Mouse (Mus musculus) liver, embryonic 14 days (tissue): ENCODE data around the gene Gm3233. TPM values are rescaled to one million over a fixed set of nuclear protein-coding genes. Genes with fewer than 3 reads are reported as not detected.

ENCODE experiments used
- polyA plus RNA-seq: library from polyadenylated mRNA; depleted of rRNA; stranded (reverse); fragments of >200 nt; gene quantifications from 2 replicates; pipeline ENCODE4 v1.2.3, GENCODE M21; 2012; rRNA removed

The Gm3233 gene
- not detected in 2 replicates for polyA plus RNA-seq

GRCm38 (mm10) chr10:77759582-77759981 is at the start of gene Gm3233:
TSS of gene Gm3233 (minus strand) at chr10:77759682.

GRCm38 (mm10) chr10:77798921-77799508 is 39.5 kb upstream of the Gm3233 start, which contains the start of gene Gm19668:
TSS of gene Gm19668 (minus strand) at chr10:77799133.

GRCm38 (mm10) chr10:77794976-77795375 is 35.5 kb upstream of the Gm3233 start, which contains the start of gene Gm9639:
TSS of gene Gm9639 (minus strand) at chr10:77795076.

GRCm38 (mm10) chr10:77787876-77788275 is 28.4 kb upstream of the Gm3233 start, which contains the start of gene Gm7137:
TSS of gene Gm7137 (minus strand) at chr10:77788200.

GRCm38 (mm10) chr10:77782442-77782841 is 23.0 kb upstream of the Gm3233 start, which contains the start of gene Gm3250:
TSS of gene Gm3250 (minus strand) at chr10:77782542.

GRCm38 (mm10) chr10:77776844-77777243 is 17.4 kb upstream of the Gm3233 start, which contains the start of gene Gm7138:
TSS of gene Gm7138 (minus strand) at chr10:77776944.

GRCm38 (mm10) chr10:77771225-77771624 is 11.7 kb upstream of the Gm3233 start, which contains the start of gene Gm3238:
TSS of gene Gm3238 (minus strand) at chr10:77771325.

GRCm38 (mm10) chr10:77751254-77751653 is 8.2 kb downstream of the Gm3233 start, which contains the start of gene Gm9736:
TSS of gene Gm9736 (minus strand) at chr10:77751354.

GRCm38 (mm10) chr10:77741924-77742688 is 17.4 kb downstream of the Gm3233 start, which contains the start of gene Gm18596:
TSS of gene Gm18596 (minus strand) at chr10:77742638.

GRCm38 (mm10) chr10:77726186-77726585 is 33.3 kb downstream of the Gm3233 start, which contains the start of gene Gm10100:
TSS of gene Gm10100 (plus strand) at chr10:77726486.

GRCm38 (mm10) chr10:77720299-77720698 is 39.2 kb downstream of the Gm3233 start, which contains the start of gene Krtap12-1:
TSS of gene Krtap12-1 (plus strand) at chr10:77720599.

GRCm38 (mm10) chr10:77715507-77715906 is 44.0 kb downstream of the Gm3233 start, which contains the start of gene Gm10142:
TSS of gene Gm10142 (plus strand) at chr10:77715807.

GRCm38 (mm10) chr10:77711157-77711556 is 48.3 kb downstream of the Gm3233 start, which contains the start of gene Gm10024:
TSS of gene Gm10024 (plus strand) at chr10:77711457.

Other genes with a start within 250 kb of the Gm3233 start
- 12.7 and 15.4 TPM in 2 replicates for gene Fam207a, start 243.9 kb downstream of the Gm3233 start, polyA plus RNA-seq
- 7.4 and 9.6 TPM in 2 replicates for gene Itgb2, start 229.4 kb downstream of the Gm3233 start, polyA plus RNA-seq
- 38.1 and 43.6 TPM in 2 replicates for gene Pttg1ip, start 178.0 kb downstream of the Gm3233 start, polyA plus RNA-seq
- 99.8 and 106 TPM in 2 replicates for gene Sumo3, start 153.6 kb downstream of the Gm3233 start, polyA plus RNA-seq
- gene Gm49325, start 153.5 kb downstream of the Gm3233 start, polyA plus RNA-seq, result 0.09 and 0.12 TPM in 2 replicates
- 19.0 and 20.8 TPM in 2 replicates for gene Ube2g2, start 137.4 kb downstream of the Gm3233 start, polyA plus RNA-seq
- 0.03 and 0.10 TPM in 2 replicates for gene Tspear, start 73.1 kb downstream of the Gm3233 start, polyA plus RNA-seq
- gene Gm19402, start 68.9 kb downstream of the Gm3233 start, polyA plus RNA-seq, result not detected in 2 replicates
- not detected in 2 replicates for gene Gm9508, start 62.4 kb downstream of the Gm3233 start, polyA plus RNA-seq
- not detected in 2 replicates for gene Gm10272, start 53.1 kb downstream of the Gm3233 start, polyA plus RNA-seq
- not detected in 2 replicates for gene Gm10024, start 48.2 kb downstream of the Gm3233 start, polyA plus RNA-seq
- not detected in 2 replicates for gene Gm10142, start 43.9 kb downstream of the Gm3233 start, polyA plus RNA-seq
- gene Krtap12-1, start 39.1 kb downstream of the Gm3233 start, polyA plus RNA-seq, result not detected in 2 replicates
- gene Gm10100, start 33.2 kb downstream of the Gm3233 start, polyA plus RNA-seq, result not detected in 2 replicates
- not detected in 2 replicates for gene Gm18596, start 17.0 kb downstream of the Gm3233 start, polyA plus RNA-seq
- not detected in 2 replicates for gene Gm9736, start 8.3 kb downstream of the Gm3233 start, polyA plus RNA-seq
- gene Gm3238, start 11.6 kb upstream of the Gm3233 start, polyA plus RNA-seq, result not detected in 2 replicates
- not detected in 2 replicates for gene Gm7138, start 17.3 kb upstream of the Gm3233 start, polyA plus RNA-seq
- gene Gm3250, start 22.9 kb upstream of the Gm3233 start, polyA plus RNA-seq, result not detected in 2 replicates
- not detected in 2 replicates for gene Gm7137, start 28.5 kb upstream of the Gm3233 start, polyA plus RNA-seq
- not detected in 2 replicates for gene Gm9639, start 35.4 kb upstream of the Gm3233 start, polyA plus RNA-seq
- not detected in 2 replicates for gene Gm19668, start 39.5 kb upstream of the Gm3233 start, polyA plus RNA-seq
- not detected in 2 replicates for gene Gm9507, start 52.2 kb upstream of the Gm3233 start, polyA plus RNA-seq
- not detected in 2 replicates for gene Gm2696, start 55.0 kb upstream of the Gm3233 start, polyA plus RNA-seq
- gene Krtap10-4, start 67.4 kb upstream of the Gm3233 start, polyA plus RNA-seq, result not detected in 2 replicates
- gene Krtap10-10, start 76.3 kb upstream of the Gm3233 start, polyA plus RNA-seq, result not detected in 2 replicates
- gene Gm36176, start 87.1 kb upstream of the Gm3233 start, polyA plus RNA-seq, result not detected in 2 replicates
- not detected in 2 replicates for gene Gm10318, start 93.2 kb upstream of the Gm3233 start, polyA plus RNA-seq
- not detected in 2 replicates for gene Gm3285, start 102.3 kb upstream of the Gm3233 start, polyA plus RNA-seq
- 5.5 and 6.6 TPM in 2 replicates for gene Lrrc3, start 142.9 kb upstream of the Gm3233 start, polyA plus RNA-seq
- 0.93 and 1.5 TPM in 2 replicates for gene Trpm2, start 210.9 kb upstream of the Gm3233 start, polyA plus RNA-seq
- 4.4 and 4.9 TPM in 2 replicates for gene 1810043G02Rik, start 218.8 kb upstream of the Gm3233 start, polyA plus RNA-seq